Mouse (Mus musculus) CH12F3 (cell line): ENCODE measurements around the gene Tmem107.

ENCODE experiments used
- in situ Hi-C: fragments of 300-500 bp; cut with MboI; formaldehyde crosslinking; loops from 2 replicates; pipeline ENCODE4 v1.14.3; 2020; ENCODE audit warnings: low sequenced_read_pairs

The Tmem107 gene

GRCm38 (mm10) chr11:69059357-69059974 is 11.1 kb upstream of the Tmem107 start, which contains the start of gene Borcs6:
Gene Borcs6, plus strand, starts transcription at chr11:69059717.
- in situ Hi-C loops = no loop called here

GRCm38 (mm10) chr11:69059975-69060411 is 10.6 kb upstream of the Tmem107 start:
- in situ Hi-C loops = no loop called here

- in situ Hi-C loops = no loop called here
Measured at GRCm38 (mm10) chr11:69060448-69061254, 10.0 kb upstream of the Tmem107 start.

- in situ Hi-C loops = no loop called here
Measured at GRCm38 (mm10) chr11:69061255-69061912, 9.2 kb upstream of the Tmem107 start.

GRCm38 (mm10) chr11:69062194-69062760 is 8.3 kb upstream of the Tmem107 start:
- in situ Hi-C loops = no loop called here

- in situ Hi-C loops = no loop called here
Measured at GRCm38 (mm10) chr11:69062761-69063224, 7.8 kb upstream of the Tmem107 start.

GRCm38 (mm10) chr11:69063413-69064201 is 7.0 kb upstream of the Tmem107 start:
- in situ Hi-C loops = no loop called here

GRCm38 (mm10) chr11:69064259-69065133 is 6.1 kb upstream of the Tmem107 start:
- in situ Hi-C loops = no loop called here

- in situ Hi-C loops = no loop called here
Measured at GRCm38 (mm10) chr11:69065394-69065925, 5.1 kb upstream of the Tmem107 start.

- in situ Hi-C loops = no loop called here
Measured at GRCm38 (mm10) chr11:69066163-69066861, 4.3 kb upstream of the Tmem107 start.

GRCm38 (mm10) chr11:69066956-69067355 is 3.6 kb upstream of the Tmem107 start:
- in situ Hi-C loops = no loop called here

GRCm38 (mm10) chr11:69067601-69068000 is 3.0 kb upstream of the Tmem107 start:
- in situ Hi-C loops = no loop called here

GRCm38 (mm10) chr11:69070093-69070492 is 513 bp upstream of the Tmem107 start:
- in situ Hi-C loops = no loop called here

GRCm38 (mm10) chr11:69071262-69071661 is 656 bp downstream of the Tmem107 start:
- in situ Hi-C loops = no loop called here

GRCm38 (mm10) chr11:69072234-69072633 is 1.6 kb downstream of the Tmem107 start:
- in situ Hi-C loops = no loop called here

GRCm38 (mm10) chr11:69072666-69073064 is 2.1 kb downstream of the Tmem107 start:
- in situ Hi-C loops = no loop called here

- in situ Hi-C loops = no loop called here
Measured at GRCm38 (mm10) chr11:69073065-69073888, 2.7 kb downstream of the Tmem107 start.
